Mouse (Mus musculus) left cerebral cortex, postnatal 4 days (tissue): ENCODE results near the gene Aatk. TPM values are rescaled to one million over a fixed set of nuclear protein-coding genes. Genes with fewer than 3 reads are reported as not detected.

Source experiments
- DNase-seq: peaks from one replicate; pipeline ENCODE4 v3.0.0-alpha.2; 2022
- intact Hi-C: fragments of 180-260 bp; cut with DNase I; formaldehyde crosslinking; loops from one replicate; pipeline ENCODE4 v1.15.1; 2025
- total RNA-seq, 2 experiments: library from RNA; stranded (reverse); gene quantifications; 2 replicates each; pipeline ENCODE4 v1.2.3; 2021

The Aatk gene
- 100 to 1,000 TPM; 111 to 114 TPM for total RNA-seq

GRCm38 (mm10) chr11:120046553-120047191, at the start of gene Aatk:
TSS of gene Aatk (minus strand) at chr11:120047167.
- intact Hi-C loops = no loop called here

GRCm38 (mm10) chr11:120092817-120093591, 46.0 kb upstream of the Aatk start:
- no peak for DNase-seq
- intact Hi-C loops = no loop called here

More at GRCm38 (mm10) chr11:120046553-120047191, at the start of gene Aatk:
- peak; percentile 46 for DNase-seq

GRCm38 (mm10) chr11:120090661-120091060, 43.7 kb upstream of the Aatk start:
- intact Hi-C loops = no loop called here
- DNase-seq = no peak

DNA sequence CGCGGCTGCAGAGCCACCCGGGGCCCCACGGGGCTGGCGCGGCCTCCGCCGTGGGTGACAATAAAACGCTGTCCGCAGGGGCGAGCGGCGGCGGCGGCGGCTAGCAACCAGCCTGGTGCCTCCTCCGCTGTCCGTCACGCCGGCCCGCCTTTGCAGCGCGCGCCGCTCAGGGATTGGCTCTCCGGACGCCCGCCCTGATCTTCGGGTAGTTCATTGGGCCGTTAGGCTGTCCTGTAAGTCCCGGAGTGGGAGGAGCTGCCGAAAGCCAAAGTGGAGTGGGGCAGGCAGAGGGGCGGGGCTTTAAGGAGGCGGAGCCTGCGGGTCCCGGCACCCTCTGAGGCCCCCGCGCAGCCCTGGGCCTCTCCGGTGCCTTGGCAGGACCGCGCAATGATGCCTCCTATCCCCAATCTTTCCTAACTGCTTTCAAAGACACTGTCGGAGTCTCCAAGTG, 39.8 kb upstream of the Aatk start, which contains the start of gene Cep131:
Cep131 (minus strand) TSS at position 126 of the 451 bp plus-strand sequence.
- intact Hi-C loops = no loop called here
- DNase-seq = peak; percentile 98

GRCm38 (mm10) chr11:120085891-120086627, 39.1 kb upstream of the Aatk start:
- peak; percentile 45 for DNase-seq
- intact Hi-C loops = no loop called here

DNA sequence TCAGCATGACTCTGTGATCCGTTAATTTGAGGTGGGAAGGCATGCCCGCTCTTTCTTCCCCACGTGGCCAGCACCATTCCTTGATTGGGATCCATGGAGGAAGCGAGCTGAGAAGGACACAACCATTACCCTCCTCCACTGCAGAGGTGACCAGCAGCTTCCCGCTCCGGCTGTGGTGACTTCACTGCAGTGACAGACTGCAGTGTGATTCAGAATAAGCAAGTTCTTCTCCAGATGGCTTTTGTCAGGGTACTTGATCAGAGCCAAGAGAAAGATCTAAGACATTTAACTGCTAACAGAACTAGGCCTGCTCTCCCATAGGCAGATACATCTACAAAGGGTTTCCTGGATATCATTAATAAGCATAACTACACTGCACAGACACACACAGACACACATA, 33.3 kb upstream of the Aatk start:
- intact Hi-C loops = no loop called here
- DNase-seq = no peak

- intact Hi-C loops = no loop called here
- no peak for DNase-seq
Measured at GRCm38 (mm10) chr11:120076191-120076590, 29.2 kb upstream of the Aatk start.

- DNase-seq = no peak
- intact Hi-C loops = no loop called here
Measured at GRCm38 (mm10) chr11:120072986-120073647, 26.1 kb upstream of the Aatk start.

DNA sequence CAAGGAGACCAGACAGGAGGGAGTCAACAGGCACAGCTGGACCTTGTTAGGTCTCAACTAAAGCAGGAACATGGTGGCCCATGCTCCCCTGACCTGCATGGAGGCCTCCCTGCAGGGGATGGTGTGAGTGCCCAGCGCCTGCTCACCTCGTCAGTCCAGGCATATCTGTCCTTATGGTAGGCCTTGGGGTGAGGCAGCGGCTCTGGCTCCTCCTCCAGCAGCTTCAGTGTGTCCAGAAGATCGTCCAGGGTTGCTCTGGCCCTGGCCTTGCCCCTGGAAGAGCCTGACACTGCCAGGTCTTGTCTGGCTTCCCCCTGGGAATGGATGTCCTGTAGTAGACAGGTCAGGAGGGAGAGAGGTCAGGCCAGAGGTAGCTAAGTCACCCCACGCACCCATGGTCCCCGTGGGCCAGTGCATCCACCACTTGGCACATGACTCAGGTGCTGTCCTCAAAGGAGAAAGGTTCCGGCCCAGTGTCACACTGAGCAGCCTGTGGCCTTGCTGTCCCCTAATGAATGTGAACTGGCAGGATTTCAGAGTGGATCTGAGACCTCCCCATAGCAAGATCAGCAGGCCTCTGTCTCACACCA, 24.9 kb upstream of the Aatk start:
- DNase-seq = no peak
- intact Hi-C loops = no loop called here

- intact Hi-C loops = no loop called here
- DNase-seq = no peak
Measured at GRCm38 (mm10) chr11:120071065-120071464, 24.1 kb upstream of the Aatk start.

DNA sequence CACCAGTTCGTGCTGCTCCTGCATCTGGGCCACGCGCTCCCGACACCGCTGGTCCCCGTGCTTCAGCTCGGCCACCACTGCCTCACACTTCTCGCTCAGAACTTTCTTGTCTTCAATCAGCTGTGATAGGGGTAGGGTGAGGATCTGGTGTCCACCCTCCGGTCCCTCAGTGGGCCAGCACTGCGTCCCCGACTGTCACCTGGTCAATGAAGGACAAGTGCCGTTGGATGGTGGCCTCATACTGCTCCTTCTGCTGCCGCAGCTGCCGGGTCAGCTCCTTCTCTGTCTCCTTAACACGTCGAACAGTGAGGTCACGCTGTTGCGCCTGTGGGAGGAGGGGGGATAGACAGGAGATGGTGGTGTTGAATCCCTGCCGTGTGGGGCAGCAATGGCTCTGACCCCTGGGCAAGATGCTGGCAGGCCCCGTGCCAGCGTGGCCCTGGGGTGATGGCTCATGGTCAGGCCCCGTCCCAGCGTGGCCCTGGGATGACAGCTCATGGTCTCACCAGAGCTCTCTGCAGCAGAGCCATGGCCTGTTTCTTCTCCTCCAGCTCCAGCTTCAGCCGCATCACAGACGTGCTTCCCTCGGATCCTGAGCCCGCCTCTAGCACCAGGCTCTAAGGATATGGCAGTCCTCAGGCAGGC, 23.4 kb upstream of the Aatk start:
- DNase-seq = no peak
- intact Hi-C loops = no loop called here

DNA sequence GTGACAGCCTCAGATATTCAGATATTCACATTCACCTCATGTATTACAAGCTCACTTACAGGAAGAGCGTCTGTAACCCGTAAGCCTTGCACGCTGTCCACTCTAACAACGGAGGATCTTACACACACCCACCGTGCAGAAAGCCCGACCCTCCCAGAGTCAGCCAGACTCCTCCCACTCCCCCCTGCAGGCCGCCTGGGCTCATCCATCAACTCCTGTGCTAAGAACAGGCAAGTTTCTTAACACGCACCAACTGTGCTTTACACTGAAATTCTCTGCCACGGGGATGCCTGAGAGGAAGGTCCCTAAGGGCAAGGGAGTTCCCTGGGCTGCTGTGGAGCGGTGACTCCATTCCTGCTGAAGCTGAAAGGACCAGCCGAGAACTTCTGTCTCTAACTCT, 22.3 kb upstream of the Aatk start:
- intact Hi-C loops = no loop called here

DNA sequence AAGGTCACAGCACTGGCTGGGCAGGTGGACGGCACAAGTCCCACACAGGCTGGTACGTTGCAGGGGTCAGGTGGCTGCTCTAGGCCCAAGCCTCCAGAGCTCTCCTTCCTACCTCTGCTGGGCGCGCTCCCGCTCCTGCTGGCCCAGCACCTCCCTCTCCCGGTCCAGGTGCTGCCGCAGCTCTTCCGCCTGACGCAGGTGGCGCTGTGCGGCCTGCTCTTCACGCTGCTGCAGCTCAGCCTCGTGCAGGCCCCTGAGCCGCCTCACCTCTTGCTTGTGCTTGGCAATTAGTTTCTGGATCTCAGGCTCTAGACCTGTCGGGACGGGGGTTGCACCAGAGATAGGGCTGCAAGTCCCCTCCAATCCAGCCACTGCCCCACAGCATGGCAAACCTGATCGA, 20.9 kb upstream of the Aatk start:
- DNase-seq = no peak
- intact Hi-C loops = no loop called here

More for the DNA sequence above, 22.3 kb upstream of the Aatk start:
- no peak for DNase-seq

- peak; percentile 76 for DNase-seq
- intact Hi-C loops = no loop called here
Measured at GRCm38 (mm10) chr11:120065291-120065690, 18.3 kb upstream of the Aatk start.

GRCm38 (mm10) chr11:120064668-120065040, 17.7 kb upstream of the Aatk start:
- no peak for DNase-seq

GRCm38 (mm10) chr11:120064006-120064667, 17.2 kb upstream of the Aatk start:
- intact Hi-C loops = no loop called here
- no peak for DNase-seq

More at GRCm38 (mm10) chr11:120064668-120065040, 17.7 kb upstream of the Aatk start:
- intact Hi-C loops = no loop called here

DNA sequence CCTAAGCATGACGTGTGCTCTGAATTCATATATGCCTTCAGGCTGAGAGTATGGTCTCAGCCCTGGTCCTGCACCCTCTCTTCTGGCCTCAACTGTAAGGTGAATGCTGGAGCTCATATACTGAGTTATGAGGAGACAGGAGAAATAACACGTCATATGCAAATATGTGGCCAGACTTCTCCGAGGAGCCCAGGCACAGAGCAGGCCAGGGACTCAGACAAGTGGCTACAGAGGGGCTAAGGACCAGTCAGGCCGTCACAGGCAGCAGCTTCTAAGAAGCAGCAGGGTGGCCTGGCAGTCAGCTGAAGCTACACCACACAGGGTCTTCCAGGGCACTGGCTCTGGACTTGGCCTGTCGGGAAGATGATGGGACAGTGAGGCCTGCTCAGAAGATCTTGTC, 16.4 kb upstream of the Aatk start:
- intact Hi-C loops = no loop called here

GRCm38 (mm10) chr11:120060634-120061033, 13.7 kb upstream of the Aatk start:
- DNase-seq = no peak
- intact Hi-C loops = no loop called here

More for the DNA sequence above, 16.4 kb upstream of the Aatk start:
- no peak for DNase-seq

- intact Hi-C loops = no loop called here
- DNase-seq = no peak
Measured at GRCm38 (mm10) chr11:120055953-120056732, 9.2 kb upstream of the Aatk start.
